Mouse (Mus musculus): ENCODE results near the gene Cilp.
"Not testable (repeated sequence)": the region's sequence is repeated elsewhere in the genome, so short reads cannot be mapped to it uniquely, and the experiment has no call there.

Gene Cilp

GRCm38 (mm10) chr9:65247502-65248376 is 17.2 kb upstream of the Cilp start:
- DNase-seq (ENCODE audit: low read depth, low spot score) = no peak

GRCm38 (mm10) chr9:65248377-65248690 is 16.6 kb upstream of the Cilp start:
- DNase-seq (ENCODE audit: low read depth, low spot score) = no peak

GRCm38 (mm10) chr9:65252026-65252425 is 13.0 kb upstream of the Cilp start:
- no peak for DNase-seq (ENCODE audit: low read depth, low spot score)

DNA sequence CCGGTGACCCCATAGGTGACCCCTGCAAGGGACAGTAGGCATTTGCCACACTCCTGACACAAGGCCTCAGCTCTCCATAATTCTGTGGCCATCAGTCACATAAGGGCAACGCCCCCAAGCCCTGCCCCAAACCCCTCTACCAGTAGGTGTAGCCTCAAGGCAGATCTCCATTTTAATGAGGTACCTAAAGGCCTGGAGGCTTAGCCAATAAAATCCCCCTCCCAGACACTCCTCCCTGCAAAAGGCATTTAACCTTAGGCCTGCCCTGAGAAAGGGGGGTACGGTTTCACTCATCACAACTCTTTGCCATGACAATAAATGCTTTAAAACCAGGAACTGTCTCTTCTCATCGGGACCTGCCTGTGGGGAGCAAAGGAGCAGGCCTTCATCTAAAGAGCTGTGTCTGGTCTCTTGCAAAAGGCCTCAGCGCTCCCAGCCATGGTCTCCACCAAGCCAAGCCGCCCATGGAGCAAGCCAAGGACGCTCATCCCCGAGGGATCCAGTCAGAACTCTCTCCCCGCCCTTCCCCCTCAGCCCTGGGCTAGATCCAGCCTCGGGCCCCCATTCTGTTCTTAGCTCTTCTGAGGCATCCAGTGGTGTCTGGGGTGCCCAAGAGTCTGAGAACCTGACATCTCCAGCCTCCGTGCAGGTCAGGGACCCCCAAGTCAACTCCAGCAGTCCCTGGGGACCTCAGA is 8.9 kb upstream of the Cilp start:
- no peak for DNase-seq (ENCODE audit: low read depth, low spot score)

GRCm38 (mm10) chr9:65257218-65257910 is 7.6 kb upstream of the Cilp start:
- no peak for DNase-seq (ENCODE audit: low read depth, low spot score)

GRCm38 (mm10) chr9:65259366-65259765 is 5.6 kb upstream of the Cilp start:
- no peak for DNase-seq (ENCODE audit: low read depth, low spot score)

- no peak for DNase-seq (ENCODE audit: low read depth, low spot score)
These were observed 3.3 kb upstream of the Cilp start for GRCm38 (mm10) chr9:65261591-65262230.

GRCm38 (mm10) chr9:65262641-65263120 is 2.3 kb upstream of the Cilp start:
- DNase-seq (ENCODE audit: low read depth, low spot score) = no peak

GRCm38 (mm10) chr9:65267742-65268515 is 2.9 kb downstream of the Cilp start:
- no peak for DNase-seq (ENCODE audit: low read depth, low spot score)

DNA sequence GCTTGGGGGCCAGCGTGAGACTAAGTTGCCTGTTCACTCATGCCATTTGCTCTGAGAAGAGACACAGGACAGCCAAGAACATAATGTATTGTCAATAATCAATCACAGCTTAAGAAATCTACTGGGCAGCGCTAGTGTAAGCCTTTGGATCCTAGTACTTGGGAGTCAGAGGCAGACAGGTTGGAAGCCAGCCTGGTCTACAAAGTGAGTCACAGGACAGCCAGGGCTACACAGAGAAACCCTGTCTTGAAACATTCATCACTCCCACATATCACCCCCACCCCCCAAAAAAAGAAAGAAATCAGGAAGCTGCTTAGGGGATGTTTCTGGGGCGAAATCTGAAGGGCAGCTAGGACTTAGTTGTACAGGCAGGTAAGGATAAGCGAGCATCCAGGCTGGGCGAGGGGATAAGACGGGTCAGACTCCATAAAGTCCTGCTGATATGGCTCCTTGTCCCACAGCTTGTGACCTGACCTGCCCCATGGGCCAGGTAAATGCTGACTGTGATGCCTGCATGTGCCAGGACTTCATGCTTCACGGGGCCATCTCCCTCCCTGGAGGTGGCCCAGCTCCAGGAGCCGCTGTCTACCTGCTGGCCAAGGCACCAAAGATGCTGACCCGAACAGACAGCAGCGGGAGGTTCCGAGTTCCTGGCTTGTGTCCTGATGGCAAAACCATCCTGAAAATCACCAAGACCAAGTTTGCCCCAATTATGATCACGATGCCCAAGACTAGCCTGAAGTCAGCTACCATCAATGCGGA is 8.2 kb downstream of the Cilp start:
- no peak for DNase-seq (ENCODE audit: low read depth, low spot score)

DNA sequence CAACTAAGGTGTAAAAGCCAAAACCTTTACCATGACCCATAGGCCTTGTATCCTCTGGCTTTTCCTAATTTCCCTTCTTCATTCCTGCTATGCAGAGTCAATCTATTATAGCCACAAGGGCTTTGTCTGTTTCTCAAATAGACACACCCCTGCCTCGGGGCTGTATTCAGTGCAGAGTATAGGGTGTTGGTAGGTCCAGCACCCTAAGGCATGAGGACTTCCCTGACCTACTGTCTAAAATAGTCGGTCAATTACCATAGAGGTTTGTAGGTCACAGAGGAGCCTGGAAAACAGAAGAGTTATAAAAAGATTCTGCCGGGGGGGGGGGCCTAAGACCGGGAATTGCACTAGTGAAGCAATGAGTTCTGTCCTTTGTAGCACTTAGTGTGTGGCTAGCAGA is 8.9 kb downstream of the Cilp start:
- DNase-seq (ENCODE audit: low read depth, low spot score) = no peak

- not testable (repeated sequence) for DNase-seq (ENCODE audit: low read depth, low spot score)
These were observed 9.9 kb downstream of the Cilp start for GRCm38 (mm10) chr9:65274851-65275250.

DNA sequence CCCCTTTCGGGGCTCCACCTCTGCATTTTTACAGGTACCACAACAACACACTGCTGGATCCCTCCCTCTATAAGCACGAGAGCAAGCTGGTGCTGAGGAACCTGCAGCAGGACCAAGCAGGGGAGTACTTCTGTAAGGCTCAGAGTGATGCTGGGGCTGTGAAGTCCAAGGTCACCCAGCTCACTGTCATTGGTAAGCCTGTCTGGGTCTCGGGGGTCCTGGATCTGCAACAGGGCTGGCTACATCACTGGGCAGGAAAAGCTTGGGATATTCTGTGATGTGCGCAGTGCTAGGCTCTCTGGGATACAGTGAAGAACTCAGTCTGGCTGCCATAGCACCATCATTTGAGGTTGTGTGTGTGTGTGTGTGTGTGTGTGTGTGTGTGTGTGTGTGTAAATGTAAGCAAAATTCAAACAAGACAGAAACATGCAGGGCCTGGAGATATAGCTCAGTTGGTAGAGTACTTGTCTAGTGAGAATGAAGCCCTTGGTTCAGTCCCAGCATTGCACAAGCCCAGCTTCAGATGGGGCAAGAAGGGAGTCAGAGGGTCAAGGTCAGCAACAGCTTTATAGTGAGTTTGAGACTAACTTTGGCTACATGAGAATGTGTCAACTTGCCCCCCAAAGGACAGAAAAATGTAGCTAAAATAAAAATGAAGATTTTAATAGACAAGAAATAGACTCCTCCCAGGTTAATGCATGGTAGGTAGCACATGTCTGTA is 11.0 kb downstream of the Cilp start:
- no peak for DNase-seq (ENCODE audit: low read depth, low spot score)

DNA sequence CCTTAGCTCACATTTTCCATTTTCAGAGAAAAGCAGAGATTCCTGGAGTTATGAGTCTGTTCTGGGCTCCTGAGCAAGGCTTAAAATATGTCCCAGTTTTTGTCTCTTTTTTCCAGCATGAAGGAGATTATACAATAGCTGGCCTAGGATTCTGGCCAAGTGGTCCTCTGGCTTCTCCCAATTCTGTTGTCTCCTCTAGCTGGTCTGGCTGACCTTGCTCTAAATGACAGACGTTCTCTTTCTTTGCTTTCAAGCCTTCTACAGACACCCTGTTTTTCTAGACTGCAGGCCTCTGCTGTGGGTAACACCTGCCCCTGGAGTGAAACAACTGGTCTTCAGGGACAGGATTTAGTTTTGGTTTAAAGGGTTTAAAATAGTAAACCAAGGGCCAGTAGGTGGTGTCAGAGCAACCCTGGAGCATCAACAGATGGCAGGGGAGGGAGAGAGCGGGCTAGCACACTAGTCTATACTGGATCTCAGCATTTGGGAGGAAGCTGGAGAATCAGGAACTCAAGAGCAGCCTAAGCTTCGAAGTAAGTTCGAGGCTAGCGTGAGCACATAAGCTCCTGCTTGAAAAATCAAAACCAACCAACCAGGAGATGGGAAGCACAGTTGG is 16.7 kb downstream of the Cilp start:
- DNase-seq (ENCODE audit: low read depth, low spot score) = no peak

DNA sequence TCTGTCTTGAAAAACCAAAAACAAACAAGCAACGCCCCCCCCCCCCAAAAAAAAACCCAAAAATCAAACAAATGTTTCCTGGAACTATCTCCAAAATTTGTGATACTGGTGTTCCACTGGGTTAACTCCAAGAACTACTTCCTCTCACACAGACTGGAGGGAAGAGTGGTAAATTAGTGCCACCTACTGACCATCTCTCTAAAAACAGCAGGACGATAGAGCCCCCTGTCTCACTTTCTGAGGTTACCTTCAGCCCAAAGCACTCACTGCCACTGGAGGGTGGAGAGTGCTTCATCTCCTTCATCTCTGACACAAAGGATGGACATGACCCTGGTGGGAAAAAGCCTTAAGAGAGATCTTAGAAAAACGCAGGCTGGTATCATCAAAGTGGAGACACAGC is 18.3 kb downstream of the Cilp start:
- peak; percentile 71 for DNase-seq (ENCODE audit: low read depth, low spot score)

DNA sequence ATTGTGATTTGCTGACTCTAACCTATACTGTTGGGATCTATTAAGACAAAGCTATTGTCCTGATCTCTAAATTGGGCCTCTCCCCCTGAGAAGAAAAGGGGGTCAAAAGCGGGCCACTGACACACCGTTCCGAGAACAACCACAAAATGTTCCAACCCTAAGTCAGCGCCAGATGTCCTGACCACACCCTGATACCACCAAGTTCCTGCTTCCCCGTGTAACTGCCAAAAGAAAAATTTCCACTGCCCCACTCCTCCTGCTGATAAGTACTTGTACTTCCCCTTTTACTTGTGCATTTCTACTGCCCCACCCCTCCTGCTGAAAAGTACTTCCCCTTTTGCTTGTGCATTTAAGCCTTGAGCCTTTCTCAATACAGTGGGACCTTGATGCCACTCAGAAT is 23.3 kb downstream of the Cilp start:
- DNase-seq (ENCODE audit: low read depth, low spot score) = not testable (repeated sequence)

GRCm38 (mm10) chr9:65289988-65290387 is 25.0 kb downstream of the Cilp start:
- DNase-seq (ENCODE audit: low read depth, low spot score) = no peak

DNA sequence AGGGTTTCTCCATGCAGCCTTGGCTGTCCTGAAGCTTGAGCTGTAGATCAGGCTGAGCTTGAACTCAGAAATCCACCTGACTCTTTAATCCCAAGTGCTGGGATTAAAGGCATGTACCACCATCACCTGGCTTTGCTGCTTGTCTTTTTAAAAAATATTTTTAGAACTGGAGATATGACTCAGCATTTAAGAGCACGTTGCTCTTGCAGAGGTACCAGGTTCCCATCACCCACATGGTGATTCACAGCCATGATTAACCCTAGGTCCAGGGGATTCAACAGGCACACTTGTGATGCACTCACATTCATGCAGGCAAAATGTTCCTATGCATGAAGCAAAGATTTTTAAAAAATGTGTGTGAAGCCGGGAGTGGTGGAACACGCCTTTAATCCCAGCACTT is 27.4 kb downstream of the Cilp start:
- no peak for DNase-seq (ENCODE audit: low read depth, low spot score)

DNA sequence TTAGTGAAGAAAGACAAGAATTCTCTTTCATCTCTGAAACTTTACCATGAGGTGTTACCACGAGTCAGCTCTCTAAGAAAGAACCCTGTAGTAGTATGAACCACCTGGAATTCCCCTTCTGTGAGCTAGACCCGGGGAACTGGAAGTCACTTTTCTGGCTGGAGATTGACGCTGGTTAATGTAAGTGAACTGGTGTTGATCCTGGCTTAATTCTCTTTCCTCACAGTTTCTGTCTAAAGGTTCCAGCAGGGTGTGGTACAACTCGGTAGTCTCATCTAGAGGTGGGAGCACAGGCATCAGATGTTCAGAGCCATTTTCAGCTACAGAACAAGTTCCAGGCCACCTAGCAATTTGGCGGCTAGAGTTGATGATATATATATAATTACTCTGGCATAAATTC is 28.1 kb downstream of the Cilp start:
- peak; percentile 61 for DNase-seq (ENCODE audit: low read depth, low spot score)

Measured in CD4-positive, CD25-positive, alpha-beta regulatory T cell, adult 2 months (primary cell).